Mouse (Mus musculus) heart, adult 8-10 months (tissue): ENCODE results near the gene Dhrs7. TPM values are rescaled to one million over a fixed set of nuclear protein-coding genes. Genes with fewer than 3 reads are reported as not detected.
A peak's percentile ranks its signal among the peaks of the same experiment; 100 is the strongest.

Experiments used
- DNase-seq: peaks from one replicate; pipeline ENCODE4 v3.0.0; 2022; ENCODE audit warnings: low spot score
- total RNA-seq, 4 experiments: library from RNA; stranded (reverse); gene quantifications; 2 replicates each; pipeline ENCODE4 v1.2.4; 2022

The Dhrs7 gene
- total RNA-seq, 4 experiments from 2014 or later = 60.9 to 71.2 (median 69.3) TPM

- no peak for DNase-seq
These were observed 8.9 kb downstream of the Dhrs7 start for GRCm38 (mm10) chr12:72655775-72656174.

GRCm38 (mm10) chr12:72654698-72655097, 10.0 kb downstream of the Dhrs7 start:
- peak; percentile 52 for DNase-seq

- DNase-seq = no peak
These were observed 14.9 kb downstream of the Dhrs7 start, which contains the start of gene Gm4756 for GRCm38 (mm10) chr12:72649611-72650330. TSS of gene Gm4756 (minus strand) at chr12:72649661.

- no peak for DNase-seq
These were observed 15.8 kb downstream of the Dhrs7 start for GRCm38 (mm10) chr12:72648921-72649320.

- DNase-seq = no peak
These were observed 26.7 kb downstream of the Dhrs7 start for GRCm38 (mm10) chr12:72638025-72638424.

- DNase-seq = no peak
These were observed 36.0 kb downstream of the Dhrs7 start for GRCm38 (mm10) chr12:72628751-72629150.

- DNase-seq = no peak
These were observed 41.7 kb downstream of the Dhrs7 start for GRCm38 (mm10) chr12:72622853-72623496.

- no peak for DNase-seq
These were observed 43.3 kb downstream of the Dhrs7 start for GRCm38 (mm10) chr12:72621441-72621840.

GRCm38 (mm10) chr12:72620856-72621255, 43.9 kb downstream of the Dhrs7 start:
- no peak for DNase-seq

GRCm38 (mm10) chr12:72612053-72612452, 52.7 kb downstream of the Dhrs7 start:
- DNase-seq = no peak

Other genes starting within 250 kb of the Dhrs7 start
- gene Lrrc9, start 223.0 kb downstream of the Dhrs7 start, total RNA-seq = under 1 TPM; 0.14 to 0.44 (median 0.23) TPM
- 1 to 10 TPM; 3.3 to 4.5 (median 3.9) TPM for gene Pcnx4, start 128.5 kb downstream of the Dhrs7 start, total RNA-seq
- gene Gm4756, start 15.2 kb downstream of the Dhrs7 start, total RNA-seq = not detected
- 100 to 1,000 TPM; 237 to 283 (median 258) TPM for gene Ppm1a, start 92.5 kb upstream of the Dhrs7 start, total RNA-seq